Mouse (Mus musculus): ENCODE measurements around the gene Nrip2. TPM values are rescaled to one million over a fixed set of nuclear protein-coding genes. Genes with fewer than 3 reads are reported as not detected.

The Nrip2 gene
- total and polyA plus RNA-seq, 2 experiments from 2014 or later, result 8.4 to 10.8 TPM

DNA sequence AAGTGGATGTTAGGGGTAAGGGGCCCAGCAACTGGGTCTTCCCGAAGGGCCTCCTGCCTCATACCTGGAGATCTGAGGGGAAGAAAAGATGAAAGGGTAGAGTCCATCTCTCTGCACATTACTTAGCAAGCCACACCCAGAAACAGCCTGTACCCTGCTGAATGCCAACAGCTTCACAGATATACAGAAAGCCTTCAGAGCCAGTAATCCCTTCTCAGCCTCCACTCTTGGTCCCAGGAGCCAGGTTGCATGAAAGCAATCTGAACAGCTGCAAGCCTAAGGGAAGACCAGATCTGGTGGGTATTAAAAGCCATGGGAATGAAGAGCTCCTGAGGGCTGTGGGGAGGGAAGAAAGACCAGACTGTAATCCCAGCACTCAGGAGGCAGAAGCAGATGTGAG, 9.9 kb upstream of the Nrip2 start:
- H3K9me3 ChIP-seq (ENCODE audit: low read length), result no peaks in the 10 kb centered on the region
- H3K27ac ChIP-seq, result no peak overlapping the region
- no peaks in the 10 kb centered on the region for H3K36me3 ChIP-seq (ENCODE audit: insufficient read depth, low read length)
- H3K4me2 ChIP-seq (ENCODE audit: low read depth, low read length), result no peak overlapping the region
- no peak for DNase-seq (ENCODE audit: low spot score)
- no peak for ATAC-seq
- TF ChIP-seq CTCF (IDR thresholded peaks at IDR 0.05; ENCODE audit: low read depth), result no peak
- 100% methylated on average over 1 of the region's 1 CpGs for WGBS
- H3K4me1 ChIP-seq (ENCODE audit: insufficient read depth, low read length), result no peaks in the 10 kb centered on the region
- H3K4me3 ChIP-seq (ENCODE audit: low read length), result no peak overlapping the region
- H3K9ac ChIP-seq (replicated peaks; ENCODE audit: low read length), result no peak overlapping the region
- no peaks in the 10 kb centered on the region for H3K27me3 ChIP-seq (ENCODE audit: insufficient read depth, low read length)

DNA sequence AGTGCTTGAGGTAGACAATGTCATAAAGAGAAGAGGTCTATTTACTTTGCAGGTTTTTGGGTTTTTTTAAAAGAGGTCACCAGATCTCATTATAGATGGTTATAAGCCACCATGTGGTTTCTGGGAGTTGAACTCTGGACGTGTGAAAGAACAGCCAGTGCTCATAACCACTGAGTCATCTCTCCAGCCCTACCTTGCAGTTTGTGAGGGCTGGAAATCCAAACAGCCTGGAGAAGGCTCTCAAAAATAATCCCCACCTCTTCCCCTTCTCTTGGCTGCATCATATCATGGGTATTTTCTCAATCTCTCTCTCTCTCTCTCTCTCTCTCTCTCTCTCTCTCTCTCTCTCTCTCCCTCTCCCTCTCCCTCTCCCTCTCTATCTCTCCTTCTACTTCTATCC, 8.4 kb upstream of the Nrip2 start:
- Histone ChIP-seq H3K4me2 (ENCODE audit: low read depth, low read length) (no peak overlapping the region), H3K4me1 (ENCODE audit: insufficient read depth, low read length) (no peaks in the 10 kb centered on the region)
- 63% methylated on average over 1 of the region's 1 CpGs for WGBS

DNA sequence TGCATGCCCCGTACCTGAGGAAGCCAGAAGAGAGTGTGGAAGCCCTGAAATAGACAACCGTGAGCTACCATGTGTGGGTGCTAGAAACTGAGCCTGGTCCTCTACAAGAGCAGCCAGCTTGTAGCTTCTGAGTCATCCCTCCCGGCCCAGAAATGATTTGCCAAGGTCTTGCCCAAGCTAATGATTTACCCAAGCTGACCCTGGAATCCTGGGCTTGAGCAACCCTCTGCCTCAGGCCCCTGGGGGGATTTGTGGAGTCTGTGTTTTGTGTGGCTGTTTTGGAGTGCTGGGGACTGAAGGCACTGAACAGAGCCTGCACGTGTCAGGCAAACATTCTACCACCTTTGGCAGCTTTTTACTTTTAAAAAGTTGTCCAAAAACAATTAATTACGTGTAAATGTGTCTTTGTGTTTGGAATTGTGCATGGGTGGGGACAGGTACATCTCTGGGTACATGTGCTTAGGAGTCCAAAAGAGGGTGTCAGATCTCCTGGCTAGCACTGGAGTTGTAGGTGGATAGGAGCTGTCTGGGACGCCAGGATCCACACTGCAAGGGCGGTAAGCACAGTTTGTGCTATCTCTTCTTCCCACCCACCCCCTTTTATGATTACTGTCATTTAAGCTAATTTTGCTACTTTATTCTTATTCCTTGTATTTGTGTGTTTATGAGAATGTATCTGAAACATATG, 1.4 kb upstream of the Nrip2 start:
- H3K36me3 ChIP-seq (ENCODE audit: insufficient read depth, low read length), result no peaks in the 10 kb centered on the region
- no peak for ATAC-seq
- H3K4me1 ChIP-seq (ENCODE audit: insufficient read depth, low read length), result peaks cover 4% of the 10 kb centered on the region
- TF ChIP-seq CTCF (IDR thresholded peaks at IDR 0.05; ENCODE audit: low read depth), result no peak
- H3K9me3 ChIP-seq (ENCODE audit: low read length), result no peaks in the 10 kb centered on the region
- no peak for DNase-seq (ENCODE audit: low spot score)
- 84% methylated on average over 7 of the region's 7 CpGs for WGBS
- no peaks in the 10 kb centered on the region for H3K27me3 ChIP-seq (ENCODE audit: insufficient read depth, low read length)
- no peak overlapping the region for H3K4me2 ChIP-seq (ENCODE audit: low read depth, low read length)
- H3K9ac ChIP-seq (replicated peaks; ENCODE audit: low read length), result no peak overlapping the region
- no peak overlapping the region for H3K4me3 ChIP-seq (ENCODE audit: low read length)
- H3K27ac ChIP-seq, result no peak overlapping the region

More for the DNA sequence above, 8.4 kb upstream of the Nrip2 start:
- ATAC-seq (no peak), DNase-seq (ENCODE audit: low spot score) (no peak)
- TF ChIP-seq CTCF (IDR thresholded peaks at IDR 0.05; ENCODE audit: low read depth), result no peak
- Histone ChIP-seq H3K9me3 (ENCODE audit: low read length) (no peaks in the 10 kb centered on the region), H3K9ac (replicated peaks; ENCODE audit: low read length) (no peak overlapping the region), H3K4me3 (ENCODE audit: low read length) (no peak overlapping the region), H3K27ac (no peak overlapping the region), H3K27me3 (ENCODE audit: insufficient read depth, low read length) (no peaks in the 10 kb centered on the region), H3K36me3 (ENCODE audit: insufficient read depth, low read length) (no peaks in the 10 kb centered on the region)

DNA sequence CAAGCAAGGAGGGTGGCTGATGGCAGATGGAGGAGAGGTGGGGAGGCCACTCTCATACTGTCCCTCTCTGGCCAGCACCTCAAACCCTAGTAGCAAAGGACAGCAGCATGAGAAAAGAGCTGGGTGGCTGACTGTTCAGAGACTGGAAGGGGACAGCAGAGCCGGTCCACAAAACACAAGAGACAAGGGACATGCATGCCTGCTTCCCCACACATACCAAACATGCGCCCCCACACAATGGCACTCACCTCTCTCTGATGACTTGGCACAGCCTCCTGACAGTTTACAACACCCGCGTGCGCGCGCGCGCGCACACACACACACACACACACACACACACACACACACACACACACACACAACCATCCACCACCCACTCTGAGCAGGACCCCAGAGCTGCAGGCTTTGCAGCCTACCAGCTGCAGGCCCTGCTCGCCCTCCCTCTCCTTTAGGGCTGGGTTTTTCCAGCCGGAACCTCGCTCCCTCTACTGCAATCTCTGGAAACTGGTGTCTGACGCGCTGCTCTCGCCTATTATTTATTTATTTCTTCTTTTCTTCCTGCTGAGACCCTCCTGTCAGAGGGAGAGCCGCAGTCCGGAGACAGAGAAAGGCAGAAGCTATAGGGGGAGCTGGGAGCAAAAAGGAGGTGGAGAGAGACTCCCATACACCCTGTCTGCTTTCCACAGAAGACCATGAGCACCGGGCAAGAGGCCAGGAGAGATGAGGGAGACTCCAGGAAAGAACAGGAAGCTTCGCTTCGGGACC, 507 bp downstream of the Nrip2 start:
- peak; percentile 76 for DNase-seq (ENCODE audit: low spot score)
- H3K36me3 ChIP-seq (ENCODE audit: insufficient read depth, low read length), result no peaks in the 10 kb centered on the region
- no peaks in the 10 kb centered on the region for H3K27me3 ChIP-seq (ENCODE audit: insufficient read depth, low read length)
- peak; percentile 94 for ATAC-seq
- H3K9ac ChIP-seq (replicated peaks; ENCODE audit: low read length), result peak overlapping the region; percentile 41
- peak overlapping the region; percentile 31 for H3K4me3 ChIP-seq (ENCODE audit: low read length)
- H3K4me1 ChIP-seq (ENCODE audit: insufficient read depth, low read length), result peaks cover 4% of the 10 kb centered on the region
- H3K27ac ChIP-seq, result peak overlapping the region; percentile 73
- H3K4me2 ChIP-seq (ENCODE audit: low read depth, low read length), result peak overlapping the region; percentile 57
- WGBS, result 30% methylated on average over 21 of the region's 21 CpGs
- H3K9me3 ChIP-seq (ENCODE audit: low read length), result no peaks in the 10 kb centered on the region
- TF ChIP-seq CTCF (IDR thresholded peaks at IDR 0.05; ENCODE audit: low read depth), result peak; percentile 22; the same call in 1 of the 2 replicates

DNA sequence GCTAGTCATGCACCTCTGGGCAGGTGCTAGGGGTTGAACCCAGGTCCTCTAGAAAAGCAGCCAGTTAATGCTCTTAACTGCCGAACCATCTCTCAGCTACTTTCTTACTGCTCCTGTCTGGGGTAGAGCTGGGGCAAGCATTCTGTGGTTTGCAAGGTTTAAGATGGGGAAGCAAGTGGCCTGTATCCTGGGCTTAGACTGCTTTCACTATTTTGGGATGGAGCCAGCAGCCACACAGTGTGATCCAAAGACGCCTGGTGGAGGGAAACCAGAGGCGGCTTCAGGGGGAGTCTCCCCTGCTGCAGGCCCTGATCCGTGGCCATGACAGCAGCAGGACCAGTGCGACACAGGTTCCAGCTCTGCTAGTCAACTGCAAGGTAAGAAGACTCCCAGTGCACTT, 5.6 kb downstream of the Nrip2 start:
- peaks cover 4% of the 10 kb centered on the region for H3K4me1 ChIP-seq (ENCODE audit: insufficient read depth, low read length)
- 44% methylated on average over 5 of the region's 5 CpGs for WGBS
- H3K9me3 ChIP-seq (ENCODE audit: low read length), result no peaks in the 10 kb centered on the region
- H3K27ac ChIP-seq, result no peak overlapping the region
- ATAC-seq, result no peak
- H3K4me2 ChIP-seq (ENCODE audit: low read depth, low read length), result no peak overlapping the region
- no peak for DNase-seq (ENCODE audit: low spot score)
- TF ChIP-seq CTCF (IDR thresholded peaks at IDR 0.05; ENCODE audit: low read depth), result no peak
- H3K36me3 ChIP-seq (ENCODE audit: insufficient read depth, low read length), result peaks cover 19% of the 10 kb centered on the region; the same call in 1 of the 2 replicates
- H3K4me3 ChIP-seq (ENCODE audit: low read length), result no peak overlapping the region
- no peak overlapping the region for H3K9ac ChIP-seq (replicated peaks; ENCODE audit: low read length)
- no peaks in the 10 kb centered on the region for H3K27me3 ChIP-seq (ENCODE audit: insufficient read depth, low read length)

DNA sequence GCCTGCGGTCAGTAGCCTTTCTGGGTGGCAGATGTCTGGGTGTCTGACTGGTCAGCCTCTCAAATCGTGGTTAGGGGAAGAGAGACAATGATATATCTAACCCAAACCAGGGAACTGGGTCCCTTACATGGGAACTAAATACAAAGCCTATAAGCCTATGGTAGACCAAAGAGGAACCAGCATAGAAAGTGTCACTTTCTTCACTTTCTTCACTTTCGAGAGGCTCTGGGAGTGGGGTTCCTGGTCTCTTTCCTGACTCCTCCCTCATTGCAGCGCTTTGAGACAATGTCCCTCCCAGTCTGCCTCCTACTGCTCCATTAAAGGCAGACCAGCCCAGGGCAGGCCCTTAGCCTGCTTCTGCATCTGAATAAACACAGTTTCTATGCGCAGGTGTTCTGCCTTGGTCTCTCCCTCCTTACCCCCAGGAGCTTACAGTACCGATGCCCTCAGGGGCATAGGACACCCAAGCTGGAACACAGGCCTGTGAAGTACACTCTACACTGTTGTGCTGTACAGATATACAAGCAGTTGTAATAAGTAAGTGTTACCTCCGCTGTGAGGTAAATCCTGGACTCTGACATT, 9.5 kb downstream of the Nrip2 start:
- Histone ChIP-seq H3K4me3 (ENCODE audit: low read length) (no peak overlapping the region), H3K36me3 (ENCODE audit: insufficient read depth, low read length) (peaks cover 30% of the 10 kb centered on the region), H3K27me3 (ENCODE audit: insufficient read depth, low read length) (no peaks in the 10 kb centered on the region), H3K9me3 (ENCODE audit: low read length) (no peaks in the 10 kb centered on the region), H3K4me2 (ENCODE audit: low read depth, low read length) (no peak overlapping the region), H3K27ac (no peak overlapping the region), H3K4me1 (ENCODE audit: insufficient read depth, low read length) (no peaks in the 10 kb centered on the region), H3K9ac (replicated peaks; ENCODE audit: low read length) (no peak overlapping the region)
- TF ChIP-seq CTCF (IDR thresholded peaks at IDR 0.05; ENCODE audit: low read depth), result no peak
- DNase-seq (ENCODE audit: low spot score) (no peak), ATAC-seq (no peak)
- 85% methylated on average over 7 of the region's 7 CpGs for WGBS
